Mouse (Mus musculus) left cerebral cortex, postnatal 10 days (tissue): ENCODE measurements at regions not wholly inside any gene's neighbourhood (a gene's known extent, or its start where the extent isn't known, plus 50 kb on each side); places are given as distances from the start of the nearest gene placed in this dataset.

Experiments used
- DNase-seq, 2 experiments: peaks; one replicate each; pipeline ENCODE4 v3.0.0; 2021 to 2022; ENCODE audit warnings: low spot score in 2 of 2, mixed read lengths in 1 of 2; ENCODE audit errors: extremely low spot score in 1 of 2
- intact Hi-C: fragments of 180-260 bp; cut with DNase I; formaldehyde crosslinking; loops from one replicate; pipeline ENCODE4 v1.15.1; 2025

DNA sequence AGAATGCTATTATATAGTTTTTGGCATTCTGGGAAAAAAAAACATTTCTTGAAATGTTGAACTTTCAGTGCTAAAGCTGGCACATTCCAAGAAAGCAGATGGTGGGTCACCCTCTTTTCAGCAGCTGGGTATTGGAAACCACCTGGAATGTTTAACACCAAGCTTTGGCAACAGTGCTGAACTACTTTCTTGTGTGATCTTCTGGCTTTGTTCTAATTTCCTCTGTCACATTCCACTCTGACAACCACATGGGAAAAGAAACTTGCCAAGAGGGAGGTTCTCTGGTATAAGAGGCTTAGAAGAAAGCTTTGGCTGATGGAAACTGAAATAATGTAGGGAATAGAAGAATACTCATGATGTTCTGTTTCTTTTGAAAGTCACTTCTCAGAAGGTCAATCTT is 920.4 kb upstream of the Tenm4 start:
- DNase-seq: no peak

DNA sequence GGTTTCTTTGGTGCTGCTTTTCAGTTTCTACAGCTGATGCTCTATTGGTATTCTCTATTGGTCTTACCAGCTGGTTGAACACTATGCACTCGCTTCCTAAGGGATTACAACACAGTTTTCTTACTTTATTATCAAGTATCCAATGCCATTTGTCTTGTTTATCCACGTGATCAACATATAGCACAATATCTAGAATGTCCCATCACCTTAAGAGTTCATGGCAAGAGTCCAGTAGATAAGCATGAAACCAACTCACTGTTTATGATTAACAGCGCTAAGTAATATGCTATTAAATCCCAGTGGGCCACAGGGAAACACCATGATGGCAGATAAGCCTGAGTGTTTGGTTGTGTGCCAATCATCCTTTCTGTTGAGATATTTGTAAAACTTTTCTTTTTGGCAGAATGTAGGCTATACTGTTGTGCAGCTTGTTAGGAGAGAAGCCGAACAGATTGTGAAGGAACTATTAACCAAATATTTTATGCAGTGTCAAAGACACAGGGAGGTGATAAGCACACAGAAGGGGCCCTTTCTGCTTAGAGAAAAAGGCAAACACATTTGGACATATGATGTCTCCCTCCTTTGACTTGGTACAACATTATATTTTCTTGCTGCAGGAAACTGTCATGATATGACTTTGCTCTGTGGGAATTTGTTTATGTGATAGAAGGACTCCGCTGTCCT is 917.0 kb upstream of the Tenm4 start:
- intact Hi-C loops: no loop called here
- DNase-seq: no peak

More for the DNA sequence above, 920.4 kb upstream of the Tenm4 start:
- intact Hi-C loops: no loop called here

GRCm38 (mm10) chr7:95254913-95255312 is 916.1 kb upstream of the Tenm4 start:
- DNase-seq: peak in 1 of 2 experiments; percentile 1
- intact Hi-C loops: no loop called here

DNA sequence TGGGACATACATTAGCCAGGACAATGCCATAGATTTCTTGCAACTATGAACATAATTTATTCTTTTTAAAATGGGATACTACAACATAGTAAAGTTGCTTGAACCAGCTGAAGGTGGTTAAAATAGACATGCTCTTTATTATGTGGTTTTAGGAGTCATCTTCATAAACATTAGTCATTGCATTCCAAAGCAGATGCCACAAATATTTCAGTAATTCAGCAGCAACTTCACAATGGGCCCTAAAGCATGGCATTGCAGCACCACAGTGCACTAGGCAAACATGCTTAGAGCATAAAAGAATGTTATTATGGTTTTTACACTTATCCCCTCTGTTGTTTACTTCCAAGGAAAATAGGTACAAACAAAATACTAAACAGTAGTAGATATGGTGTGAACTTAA is 915.3 kb upstream of the Tenm4 start:
- DNase-seq: no peak
- intact Hi-C loops: no loop called here

GRCm38 (mm10) chr7:95262942-95263341 is 908.1 kb upstream of the Tenm4 start:
- DNase-seq: no peak
- intact Hi-C loops: no loop called here

GRCm38 (mm10) chr7:95277237-95277636 is 893.8 kb upstream of the Tenm4 start:
- intact Hi-C loops: no loop called here
- no peak for DNase-seq

GRCm38 (mm10) chr7:95313667-95314066 is 857.4 kb upstream of the Tenm4 start:
- no peak for DNase-seq
- intact Hi-C loops: no loop called here

GRCm38 (mm10) chr7:95323084-95323483 is 848.0 kb upstream of the Tenm4 start:
- intact Hi-C loops: no loop called here
- no peak for DNase-seq

- no peak for DNase-seq
- intact Hi-C loops: no loop called here
These were observed 846.1 kb upstream of the Tenm4 start for GRCm38 (mm10) chr7:95324939-95325338.

GRCm38 (mm10) chr7:95332037-95332436 is 839.0 kb upstream of the Tenm4 start:
- DNase-seq: peak in 1 of 2 experiments; percentile 19

GRCm38 (mm10) chr7:95350185-95350803 is 820.8 kb upstream of the Tenm4 start:
- intact Hi-C loops: no loop called here
- no peak for DNase-seq

More at GRCm38 (mm10) chr7:95332037-95332436, 839.0 kb upstream of the Tenm4 start:
- intact Hi-C loops: no loop called here

GRCm38 (mm10) chr7:95350804-95351199 is 820.2 kb upstream of the Tenm4 start:
- intact Hi-C loops: no loop called here
- no peak for DNase-seq

DNA sequence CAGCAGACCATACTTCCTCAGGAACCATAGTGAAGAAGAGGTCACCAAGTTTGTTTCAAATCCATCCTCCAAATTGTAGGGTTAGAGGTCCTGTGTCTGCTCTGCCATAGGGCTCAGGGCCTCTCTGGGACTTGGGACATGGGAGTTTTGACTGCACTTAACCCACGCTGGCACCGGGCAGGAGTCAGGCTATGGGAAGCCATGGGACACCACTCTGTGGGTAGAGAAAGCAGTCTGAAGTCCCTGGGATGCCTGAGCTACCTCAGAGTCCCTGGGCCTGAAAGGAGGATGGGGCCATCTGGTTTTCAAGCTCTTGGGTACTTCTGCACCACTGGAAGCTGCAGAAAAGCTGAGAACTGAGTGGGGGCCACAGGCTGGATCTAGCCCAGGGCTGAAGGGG is 819.7 kb upstream of the Tenm4 start:
- peak in 1 of 2 experiments; percentile 9 for DNase-seq
- intact Hi-C loops: no loop called here

DNA sequence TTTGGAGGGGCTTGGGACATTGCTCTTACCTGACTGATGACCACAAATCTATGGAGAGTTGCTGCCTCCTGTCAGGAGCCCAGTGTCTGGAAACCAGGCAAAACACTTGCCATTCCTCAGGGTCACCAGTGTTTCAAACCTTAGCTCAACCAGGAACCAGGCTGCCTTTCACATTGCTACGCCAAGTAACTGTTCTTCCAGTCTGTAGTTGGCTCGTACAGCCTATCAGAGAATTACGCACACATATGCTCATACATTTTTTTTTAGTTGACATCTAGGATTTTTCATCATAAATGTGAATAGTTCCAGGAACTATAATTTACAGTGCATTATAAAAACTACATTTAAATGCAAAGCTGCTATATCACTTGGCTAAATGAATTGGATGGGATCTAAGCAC is 818.9 kb upstream of the Tenm4 start:
- no peak for DNase-seq
- intact Hi-C loops: no loop called here

DNA sequence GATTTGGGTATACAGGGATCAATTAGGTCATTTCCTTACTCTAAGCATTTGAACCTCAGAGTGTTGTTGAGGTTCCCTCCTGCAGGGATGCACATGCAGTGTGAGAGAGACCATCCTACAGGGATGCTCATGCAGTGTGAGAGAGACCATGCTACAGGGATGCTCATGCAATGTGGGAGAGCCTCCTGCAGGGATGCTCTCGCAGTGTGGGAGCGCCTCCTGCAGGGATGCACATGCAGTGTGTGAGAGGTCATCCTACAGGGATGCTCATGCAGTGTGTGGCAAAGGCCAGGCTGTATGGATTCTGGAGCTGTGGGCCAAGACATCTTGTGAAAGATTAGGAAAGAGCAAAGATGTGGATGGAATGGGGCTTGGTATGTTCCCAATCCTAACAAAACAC is 816.1 kb upstream of the Tenm4 start:
- intact Hi-C loops: no loop called here
- no peak for DNase-seq

GRCm38 (mm10) chr7:95358732-95359131 is 812.3 kb upstream of the Tenm4 start:
- intact Hi-C loops: no loop called here
- no peak for DNase-seq

DNA sequence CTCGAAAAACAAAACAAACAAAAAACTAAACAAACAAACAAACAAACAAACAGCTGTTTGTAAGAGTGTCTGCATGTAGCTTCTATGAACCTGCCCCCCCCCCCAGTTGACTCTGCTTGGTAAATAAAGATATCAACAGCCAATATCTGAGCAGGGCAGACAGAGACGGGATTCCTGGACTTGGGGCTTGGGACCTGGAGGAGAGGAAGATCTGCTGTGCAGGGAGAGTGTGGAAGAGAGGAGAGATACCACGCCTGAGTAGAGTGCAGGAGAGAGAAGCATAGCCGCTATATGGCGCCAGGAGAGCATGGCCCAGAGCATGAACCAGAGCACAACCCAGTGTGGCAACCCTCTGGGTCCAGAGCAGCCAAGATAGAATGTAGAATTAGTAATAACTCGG is 811.9 kb upstream of the Tenm4 start:
- intact Hi-C loops: no loop called here
- no peak for DNase-seq
